Mouse (Mus musculus) A20 (cell line): Measurements from ENCODE around the gene Ap2a2.
"Not testable (repeated sequence)": the region's sequence is repeated elsewhere in the genome, so short reads cannot be mapped to it uniquely, and the experiment has no call there.

Source experiments
- DNase-seq: peaks from one replicate; pipeline ENCODE4 v3.0.0-alpha.2; 2011; ENCODE audit warnings: low read depth, low spot score

The Ap2a2 gene

DNA sequence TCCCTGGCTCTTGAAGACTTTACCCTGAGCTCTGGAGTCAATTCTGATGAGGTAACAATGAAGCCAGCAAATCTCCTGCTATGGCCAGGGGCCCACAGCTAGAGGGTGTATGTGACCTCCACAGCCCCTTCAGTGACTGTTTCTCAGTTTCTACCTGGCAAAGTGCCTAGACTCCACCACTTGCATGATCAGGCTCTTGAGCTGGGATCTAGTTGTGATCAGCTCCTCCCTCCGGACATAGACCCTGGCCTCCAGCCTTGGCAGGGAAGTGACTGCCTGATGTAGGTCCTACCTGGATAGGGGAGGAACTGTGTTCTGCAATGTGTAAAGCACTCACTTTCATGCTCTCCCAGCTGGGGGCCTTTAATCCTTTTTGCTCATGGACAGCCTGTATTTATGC is 98.4 kb downstream of the Ap2a2 start:
- no peak for DNase-seq

DNA sequence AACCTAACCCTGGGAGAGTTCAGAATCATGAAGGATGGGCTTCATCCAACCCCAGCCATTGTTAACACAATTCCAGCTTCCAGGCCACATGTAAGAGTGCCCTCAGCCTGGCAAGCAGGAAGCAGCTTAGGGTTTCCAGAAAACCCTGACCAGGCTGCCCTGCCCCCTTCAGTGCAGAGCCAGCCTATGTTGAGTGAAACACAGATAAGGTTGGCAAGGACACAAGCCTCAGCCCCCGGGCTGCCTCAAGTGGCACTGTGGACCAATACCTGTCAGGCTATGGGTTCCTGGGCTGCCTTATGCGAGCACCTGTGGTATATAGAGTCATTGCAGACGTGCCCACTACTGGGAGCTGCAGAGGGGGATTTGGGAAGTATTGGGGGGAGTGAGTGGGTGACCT is 99.5 kb downstream of the Ap2a2 start:
- DNase-seq = no peak

DNA sequence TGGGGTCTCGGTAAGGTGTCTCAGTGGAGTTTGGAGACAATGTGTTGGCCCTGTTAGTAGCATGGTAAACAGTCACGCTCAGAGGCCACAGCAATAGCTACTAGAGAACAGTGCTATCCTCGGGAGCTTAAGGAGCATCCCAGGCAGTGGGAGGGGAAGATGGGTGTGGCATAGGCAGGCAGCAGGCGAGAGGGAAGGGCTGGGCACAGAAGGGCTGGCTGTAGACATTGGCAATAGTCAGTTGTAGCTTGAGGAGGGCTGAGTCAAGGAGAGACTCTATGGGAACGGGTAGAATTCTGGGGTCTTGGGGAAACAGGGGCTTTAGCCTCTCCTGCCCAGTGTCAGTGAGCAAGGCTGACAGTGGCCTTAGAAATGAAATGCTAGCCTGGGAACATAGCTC is 100.2 kb downstream of the Ap2a2 start:
- DNase-seq = no peak

DNA sequence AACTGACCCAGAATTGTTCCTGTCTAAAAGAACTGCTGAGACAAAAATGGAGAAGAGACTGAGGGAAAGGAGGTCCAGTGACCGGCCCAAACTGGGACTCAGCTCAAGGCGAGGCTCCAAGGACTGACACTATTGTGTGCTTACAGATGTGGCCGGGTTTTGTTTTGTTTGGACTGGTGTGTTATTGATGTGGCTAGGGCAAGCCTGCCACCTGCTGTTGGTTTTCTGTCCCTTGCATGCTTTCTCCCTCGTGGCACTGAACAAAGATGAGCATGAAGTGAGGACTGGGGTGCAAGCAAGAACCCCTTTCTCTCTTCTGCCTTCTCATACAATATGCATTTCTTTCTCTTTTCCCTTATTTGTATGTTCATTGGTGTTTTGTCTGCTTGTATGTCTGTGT is 104.2 kb downstream of the Ap2a2 start:
- DNase-seq = peak; percentile 69

DNA sequence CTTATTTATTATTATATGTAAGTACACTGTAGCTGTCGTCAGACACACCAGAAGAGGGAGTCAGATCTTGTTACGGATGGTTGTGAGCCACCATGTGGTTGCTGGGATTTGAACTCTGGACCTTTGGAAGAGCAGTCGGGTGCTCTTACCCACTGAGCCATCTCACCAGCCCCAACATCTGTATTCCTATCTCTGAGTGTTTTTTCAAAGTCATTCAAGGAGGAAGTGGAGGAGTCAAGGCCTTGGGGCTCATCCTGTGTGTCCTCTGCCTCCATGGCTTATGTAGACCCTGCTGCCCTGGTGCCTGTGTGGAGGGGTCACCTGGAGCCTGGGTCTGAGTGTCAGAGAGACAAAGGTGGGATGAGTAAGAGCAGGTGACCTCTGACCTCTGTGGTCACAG is 107.1 kb downstream of the Ap2a2 start:
- DNase-seq = not testable (repeated sequence)

DNA sequence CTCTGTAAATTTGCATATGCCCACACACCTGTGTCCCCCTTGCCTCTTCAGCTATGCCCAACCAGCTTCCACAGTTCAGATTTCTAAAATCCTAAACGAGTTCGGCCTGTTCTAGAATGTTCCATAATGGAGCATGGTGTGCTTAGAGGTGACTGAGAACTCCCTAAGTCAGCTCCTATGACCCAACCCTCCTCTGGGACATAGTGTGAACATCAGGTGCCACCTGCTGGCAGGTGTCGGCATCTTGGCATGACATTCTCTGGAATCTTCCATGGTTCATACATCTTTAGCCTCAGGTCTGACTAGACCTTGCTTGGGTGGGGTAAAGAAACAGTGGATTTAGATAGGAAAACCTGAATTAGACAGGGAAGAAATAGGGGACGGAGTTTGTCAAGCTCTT is 109.0 kb downstream of the Ap2a2 start:
- DNase-seq = peak; percentile 63

DNA sequence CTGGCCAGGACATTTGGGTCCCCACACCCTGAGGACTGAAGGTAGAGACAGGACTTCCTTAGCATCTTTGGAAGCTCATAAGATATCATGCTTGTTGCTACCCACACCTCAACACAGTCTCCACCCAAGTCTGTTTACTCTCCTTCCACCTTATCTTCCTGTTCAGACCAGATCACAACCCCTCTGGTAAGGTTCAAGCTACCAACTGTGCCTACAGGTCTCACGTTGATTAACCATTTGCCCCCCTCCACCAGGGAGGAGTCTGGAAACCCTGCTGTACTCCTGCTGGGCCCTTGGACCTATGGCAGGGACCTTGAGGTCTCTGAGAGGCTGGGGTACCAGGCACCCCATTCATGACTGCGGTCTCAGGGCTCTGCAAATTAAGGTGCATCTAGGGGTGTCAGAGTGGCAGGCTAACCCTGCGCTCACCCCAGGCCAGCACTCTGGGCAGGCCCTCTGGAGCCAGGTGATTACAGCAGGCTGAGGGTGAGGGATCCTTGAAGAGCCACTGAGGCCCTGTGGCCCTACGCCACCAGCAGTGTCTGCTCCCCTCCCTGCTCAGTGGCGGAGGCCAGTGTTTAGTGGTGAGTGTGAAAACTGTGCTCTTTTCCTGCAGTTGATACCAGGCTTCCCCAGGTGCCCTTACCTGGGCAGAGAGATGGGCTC is 109.8 kb downstream of the Ap2a2 start:
- no peak for DNase-seq

DNA sequence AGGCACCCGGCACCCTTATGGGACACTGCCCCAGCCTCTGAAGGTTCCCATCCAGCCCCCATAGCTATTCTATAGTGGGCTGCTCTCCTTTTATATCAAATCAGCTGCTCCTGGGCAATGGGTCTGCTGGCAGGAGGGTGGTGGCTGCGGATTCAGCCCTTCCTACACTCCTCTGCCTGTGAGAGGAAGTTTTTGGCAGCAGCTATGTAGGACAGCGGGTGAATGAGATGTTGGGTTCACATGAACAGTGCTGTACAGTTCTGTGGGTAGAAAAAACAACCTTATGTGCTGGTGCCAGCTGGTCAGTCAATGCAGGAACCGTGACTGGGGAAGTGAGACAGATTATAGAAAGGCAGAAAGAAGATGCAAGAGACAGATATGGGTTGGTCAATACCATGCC is 116.9 kb downstream of the Ap2a2 start:
- no peak for DNase-seq
